Mouse (Mus musculus) layer of hippocampus, postnatal 25 days (tissue): ENCODE measurements at regions not wholly inside any gene's neighbourhood (a gene's known extent, or its start where the extent isn't known, plus 50 kb on each side); places are given as distances from the start of the nearest gene placed in this dataset.
A peak's percentile ranks its signal among the peaks of the same experiment; 100 is the strongest.
"Not testable (repeated sequence)": the region's sequence is repeated elsewhere in the genome, so short reads cannot be mapped to it uniquely, and the experiment has no call there.

Source experiments
- DNase-seq, 2 experiments: peaks; one replicate each; pipeline ENCODE4 v3.0.0; 2022; ENCODE audit warnings: mixed read lengths in 2 of 2, low spot score in 1 of 2; ENCODE audit errors: extremely low spot score in 1 of 2

DNA sequence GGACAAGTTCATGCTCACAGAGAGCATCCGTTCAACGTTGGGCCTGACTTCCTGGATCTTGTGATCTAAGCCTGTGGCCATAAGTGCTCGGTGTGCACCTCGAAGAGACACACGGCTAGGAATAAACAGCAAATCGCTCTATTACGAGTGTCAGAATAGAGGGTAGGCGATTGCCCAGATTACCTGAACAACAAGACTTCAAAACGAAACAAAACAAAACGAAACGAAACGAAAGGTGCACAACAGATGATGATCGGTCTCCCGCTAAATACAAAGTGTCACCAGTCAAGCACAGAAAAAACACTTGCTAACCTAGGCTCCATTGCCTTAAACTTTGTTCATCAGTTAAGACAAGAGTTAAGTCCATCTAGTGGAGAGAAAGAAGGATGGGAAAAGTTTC, 67.4 kb downstream of the Pdia4 start:
- not testable (repeated sequence) for DNase-seq

DNA sequence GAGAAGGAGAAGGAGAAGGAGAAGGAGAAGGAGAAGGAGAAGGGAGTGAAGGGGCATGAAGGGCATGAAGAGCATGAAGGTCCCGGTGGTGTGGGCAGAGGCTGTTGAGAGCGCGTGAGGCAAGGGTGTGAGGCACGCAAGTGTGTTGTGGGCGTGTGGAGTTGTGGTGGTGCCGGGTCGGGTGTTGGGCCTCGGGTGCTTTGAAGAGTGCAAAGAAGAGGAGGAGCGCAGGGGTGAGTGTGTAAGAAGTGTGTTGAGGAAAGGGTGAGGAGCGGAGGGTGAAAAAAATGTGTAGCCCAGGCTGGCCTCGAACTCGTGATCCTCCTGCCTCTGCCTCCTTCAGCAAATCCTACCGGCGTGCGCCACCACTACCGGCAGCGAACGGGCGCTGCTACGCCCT, 69.4 kb downstream of the Pdia4 start:
- DNase-seq, result peak in 1 of 2 experiments; percentile 36

DNA sequence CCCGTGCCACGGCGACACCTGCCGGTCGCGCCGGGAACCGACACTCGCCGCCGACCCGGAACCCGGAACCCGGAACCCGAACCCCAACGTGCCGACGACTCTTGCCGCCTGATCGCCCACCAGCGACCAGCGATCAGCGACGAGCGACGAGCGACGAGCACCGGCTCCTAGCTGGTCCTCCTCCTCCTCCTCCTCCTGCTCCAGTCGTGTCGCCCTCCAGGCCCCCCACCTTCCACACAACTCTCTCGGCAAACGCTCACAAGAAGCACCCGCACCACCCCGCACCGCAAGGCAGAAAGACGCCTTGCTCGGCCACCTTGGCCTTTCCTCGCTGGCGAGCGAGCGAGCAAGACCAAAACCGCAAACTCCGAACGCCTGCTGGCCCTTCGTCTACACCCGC, 73.0 kb downstream of the Pdia4 start:
- DNase-seq, result not testable (repeated sequence)

DNA sequence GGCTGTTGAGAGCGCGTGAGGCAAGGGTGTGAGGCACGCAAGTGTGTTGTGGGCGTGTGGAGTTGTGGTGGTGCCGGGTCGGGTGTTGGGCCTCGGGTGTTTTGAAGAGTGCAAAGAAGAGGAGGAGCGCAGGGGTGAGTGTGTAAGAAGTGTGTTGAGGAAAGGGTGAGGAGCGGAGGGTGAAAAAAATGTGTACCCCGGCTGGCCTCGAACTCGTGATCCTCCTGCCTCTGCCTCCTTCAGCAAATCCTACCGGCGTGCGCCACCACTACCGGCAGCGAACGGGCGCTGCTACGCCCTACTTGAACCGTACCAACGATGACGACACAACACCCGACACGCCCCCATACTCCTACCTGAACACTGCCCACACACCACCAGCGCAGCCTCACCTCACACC, 73.5 kb downstream of the Pdia4 start:
- peak; percentile 56 to 73 for DNase-seq

DNA sequence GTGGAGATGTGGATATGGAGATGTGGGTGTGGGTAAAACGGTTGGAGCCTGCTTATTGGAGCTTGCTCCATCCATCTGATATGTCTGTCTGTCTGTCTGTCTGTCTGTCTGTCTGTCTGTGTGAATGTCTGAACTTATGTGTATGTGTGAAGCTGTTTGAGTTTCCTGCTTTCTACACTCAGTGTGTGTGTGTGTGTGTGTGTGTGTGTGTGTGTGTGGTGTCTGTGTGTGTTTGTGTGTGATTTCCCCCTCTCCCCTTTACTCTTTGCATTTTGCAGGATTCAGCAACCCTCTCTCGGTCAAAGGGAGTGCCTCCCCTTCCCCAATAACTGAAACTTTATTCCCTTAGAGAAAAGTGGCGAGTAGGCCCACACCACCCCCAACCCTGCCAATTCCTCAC, 75.3 kb downstream of the Pdia4 start:
- DNase-seq, result not testable (repeated sequence)
